Mouse (Mus musculus) bone marrow, adult 2 months (tissue): ENCODE results near the gene Pla2g4d. TPM values are rescaled to one million over a fixed set of nuclear protein-coding genes. Genes with fewer than 3 reads are reported as not detected.

Experiments used
- H3K27ac ChIP-seq: fragments of 200-500 bp; 2 replicates; pipeline ENCODE4 v1.5.1; 2012; ENCODE audit warnings: low read depth, mild to moderate bottlenecking, control low read depth, inconsistent platforms, low read length; ENCODE audit not compliant: control insufficient read depth, poor library complexity, insufficient read depth
- H3K4me1 ChIP-seq: fragments of 200-500 bp; 2 replicates; pipeline ENCODE4 v1.6.1; 2011; ENCODE audit warnings: low read length; ENCODE audit not compliant: control insufficient read depth, insufficient read depth
- H3K4me3 ChIP-seq: fragments of 200-500 bp; replicated peaks from 2 replicates; pipeline ENCODE3; 2011; ENCODE audit warnings: mild to moderate bottlenecking, low read depth, low read length, control low read depth; ENCODE audit not compliant: control insufficient read depth
- CTCF ChIP-seq: fragments of 200-500 bp; IDR thresholded peaks from 2 replicates; pipeline ENCODE4 v1.5.1; 2011; ENCODE audit warnings: low read length, control low read depth; ENCODE audit not compliant: control insufficient read depth, insufficient read depth
- POLR2A ChIP-seq: fragments of 200-500 bp; IDR thresholded peaks from 2 replicates; pipeline ENCODE4 v1.6.1; 2011; ENCODE audit warnings: low read depth, mild to moderate bottlenecking, control low read depth, low read length, borderline replicate concordance; ENCODE audit not compliant: control insufficient read depth
- WGBS: fragments of 180-500 bp; shearing (Covaris S2); methylation state at CpG from one replicate; pipeline ENCODE4 v1.1.7; 2018; 5-methylcytosine and 5-hydroxymethylcytosine counted together
- polyA plus RNA-seq: library from polyadenylated mRNA; stranded (reverse); fragments of >200 nt; gene quantifications from 2 replicates; pipeline ENCODE4 v1.2.4, GENCODE M21; 2011; ENCODE audit warnings: low replicate concordance; ENCODE audit not compliant: missing spikeins, insufficient read depth, insufficient read length

Gene Pla2g4d
- not detected in 2 replicates for polyA plus RNA-seq

DNA sequence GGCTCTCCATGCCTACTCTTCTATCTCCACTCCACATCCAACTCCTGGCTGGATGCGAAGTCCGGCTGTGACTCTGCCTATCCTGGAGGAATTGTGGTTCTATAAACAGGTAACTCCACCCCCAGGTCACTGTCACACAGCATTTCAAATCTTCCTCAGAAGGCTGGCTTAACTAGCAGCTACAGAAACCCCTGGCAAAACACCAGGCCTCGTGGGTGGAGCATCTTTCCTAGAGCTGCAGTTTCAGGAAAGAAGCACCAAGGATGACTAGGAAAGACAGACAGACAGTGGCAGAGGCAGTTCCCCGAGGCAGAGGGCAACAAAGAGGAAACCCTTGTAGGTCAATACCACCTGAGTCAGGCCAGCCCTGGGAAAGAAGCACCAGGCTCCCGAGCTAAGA is at the start of gene Pla2g4d:
TSS of gene Pla2g4d (minus strand) at position 203 of the 400 bp plus-strand sequence.
- WGBS: 57% methylated on average over 5 of the region's 5 CpGs
- H3K4me3 ChIP-seq: no peak within 1 kb of the TSS
- H3K27ac ChIP-seq: no peak within 1 kb of the TSS
- no peaks in the 10 kb centered on the region for H3K4me1 ChIP-seq
- no peak for TF ChIP-seq POLR2A

DNA sequence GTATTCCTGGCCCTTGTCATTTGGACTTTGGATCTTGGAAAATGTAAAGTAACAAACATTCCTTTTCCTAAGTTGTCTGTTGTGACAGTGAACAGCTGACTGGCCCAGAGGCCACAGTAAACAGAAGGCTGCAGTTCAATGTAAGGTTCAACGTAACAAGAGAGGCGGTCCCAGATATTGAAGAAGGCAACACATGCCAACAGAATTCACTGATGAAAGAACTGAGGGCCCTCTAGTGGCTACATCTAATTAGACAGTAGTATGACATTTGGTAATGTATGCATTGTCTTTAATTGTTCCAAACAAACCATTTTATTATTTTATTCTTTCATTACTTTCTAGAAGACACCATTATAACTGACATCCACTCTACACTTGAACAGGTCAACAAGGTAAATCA is 48.9 kb upstream of the Pla2g4d start:
- WGBS: 88% methylated on average over 2 of the region's 2 CpGs
- TF ChIP-seq CTCF: no peak
- TF ChIP-seq POLR2A: no peak
- Histone ChIP-seq H3K27ac (no peak overlapping the region), H3K4me3 (no peak overlapping the region), H3K4me1 (no peaks in the 10 kb centered on the region)

DNA sequence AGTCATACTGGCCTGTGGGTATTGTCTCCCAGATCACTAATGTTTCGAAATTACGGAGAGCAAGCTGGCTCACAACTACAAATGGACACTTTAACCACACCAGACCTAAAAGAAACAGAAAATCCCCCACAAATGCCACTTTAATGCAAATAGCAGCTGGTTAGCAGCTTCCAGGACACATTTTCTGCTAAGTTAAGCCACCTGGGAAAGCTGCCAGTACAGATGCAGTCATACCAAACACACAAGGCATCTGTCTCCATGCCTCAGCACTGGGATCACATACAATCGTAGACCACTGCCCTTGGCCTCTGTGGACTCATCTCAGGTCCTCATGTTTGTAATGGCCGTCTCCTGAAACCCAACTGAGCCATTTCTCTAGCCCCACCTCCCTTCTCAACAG is 42.6 kb upstream of the Pla2g4d start:
- H3K4me3 ChIP-seq: no peak overlapping the region
- H3K27ac ChIP-seq: no peak overlapping the region
- H3K4me1 ChIP-seq: no peaks in the 10 kb centered on the region
- TF ChIP-seq POLR2A (no peak), CTCF (no peak)
- WGBS: 88% methylated on average over 4 of the region's 4 CpGs

DNA sequence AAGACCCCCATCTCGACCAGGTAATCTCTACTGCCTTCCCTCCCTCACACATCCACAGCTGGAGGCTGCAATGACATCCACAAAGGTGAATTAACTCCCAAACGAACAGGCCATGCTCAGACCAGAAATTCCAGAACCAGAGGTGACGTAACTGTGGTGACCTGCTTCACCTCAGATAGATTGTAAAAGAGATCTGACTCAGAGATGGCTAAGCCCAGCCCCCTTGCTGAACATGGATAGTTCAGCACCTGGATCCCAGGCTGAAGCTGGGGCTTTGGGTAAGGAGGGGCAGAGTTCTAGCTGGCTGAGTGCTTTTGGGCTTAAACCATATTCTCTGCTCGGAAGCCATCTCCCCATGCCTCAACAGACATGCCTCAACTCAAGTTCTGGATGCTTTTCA is 26.1 kb upstream of the Pla2g4d start:
- Histone ChIP-seq H3K4me1 (no peaks in the 10 kb centered on the region), H3K4me3 (no peak overlapping the region), H3K27ac (no peak overlapping the region)
- 77% methylated on average over 4 of the region's 4 CpGs for WGBS
- TF ChIP-seq CTCF: no peak
- TF ChIP-seq POLR2A: no peak

DNA sequence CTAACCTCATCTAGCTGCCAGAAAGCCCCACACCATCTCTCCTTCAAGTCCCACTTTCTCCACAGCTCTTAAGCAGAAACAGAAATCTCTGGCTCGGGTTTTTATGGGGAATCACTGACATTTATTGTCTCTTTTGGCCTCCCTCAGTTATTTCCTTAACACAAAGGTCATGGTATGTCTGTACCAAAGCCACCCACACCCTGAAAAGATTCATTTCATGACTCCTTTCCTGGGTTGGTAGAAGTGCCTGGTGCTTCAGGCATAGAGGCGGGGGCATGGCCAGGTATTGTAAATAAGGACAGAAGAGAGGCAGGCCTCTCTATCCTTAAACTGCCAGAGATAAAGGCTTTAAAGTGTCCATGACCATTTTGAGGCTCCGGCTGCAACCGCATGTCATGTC is 25.5 kb upstream of the Pla2g4d start:
- 81% methylated on average over 4 of the region's 4 CpGs for WGBS
- no peaks in the 10 kb centered on the region for H3K4me1 ChIP-seq
- no peak for TF ChIP-seq CTCF
- TF ChIP-seq POLR2A: no peak
- no peak overlapping the region for H3K4me3 ChIP-seq
- no peak overlapping the region for H3K27ac ChIP-seq

DNA sequence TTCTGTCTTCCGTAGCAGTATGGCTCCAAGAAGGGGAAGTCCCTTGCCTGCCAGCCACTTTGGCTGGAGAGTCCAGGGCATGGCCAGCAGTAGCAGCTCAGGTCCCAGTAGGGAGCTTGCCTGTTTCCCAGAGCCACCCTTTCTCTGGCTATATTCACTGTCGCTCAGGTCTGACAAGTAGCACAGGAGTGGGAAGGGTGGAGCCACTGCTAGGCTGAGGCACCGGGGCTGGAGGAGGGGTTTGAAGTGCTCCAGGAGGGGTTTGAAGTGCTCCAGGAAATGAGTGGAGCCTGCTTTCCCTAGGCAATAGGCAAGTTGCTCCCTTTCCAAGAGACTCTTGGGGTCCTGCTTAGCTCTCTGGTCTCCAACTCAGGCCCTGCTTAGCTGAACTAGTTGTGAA is 25.0 kb upstream of the Pla2g4d start, which contains the start of gene Pla2g4f:
TSS of gene Pla2g4f (minus strand) at position 190 of the 400 bp plus-strand sequence.
- Histone ChIP-seq H3K4me3 (no peak within 1 kb of the TSS), H3K4me1 (no peaks in the 10 kb centered on the region), H3K27ac (no peak within 1 kb of the TSS)
- TF ChIP-seq POLR2A: no peak
- 54% methylated on average over 3 of the region's 3 CpGs for WGBS

DNA sequence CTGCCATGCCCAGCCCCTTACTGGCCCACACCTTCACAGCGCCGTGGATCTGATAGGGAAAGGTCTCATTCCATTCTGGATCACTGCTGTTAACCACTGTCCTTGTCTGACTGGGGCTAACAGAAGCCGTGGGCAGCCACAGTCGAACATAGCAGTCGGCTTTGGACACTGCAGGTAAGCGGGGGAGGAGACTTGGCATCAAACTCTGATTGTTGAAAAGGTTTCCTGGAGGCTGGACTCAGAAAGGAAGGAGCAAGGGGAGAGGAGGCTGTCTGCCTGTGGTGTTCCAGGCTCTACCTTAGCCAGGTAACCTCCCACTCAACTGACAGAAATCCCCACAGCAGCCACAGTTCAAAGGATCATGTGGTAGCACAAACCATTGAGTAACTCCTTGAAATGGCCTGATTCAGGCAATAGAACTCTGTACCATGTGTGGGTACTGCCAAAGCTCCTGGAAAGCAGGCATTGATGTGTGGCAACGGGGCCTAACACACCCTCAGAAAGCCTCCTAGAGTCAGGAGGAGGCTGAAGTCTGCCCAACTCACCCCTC is 23.4 kb upstream of the Pla2g4d start:
- TF ChIP-seq POLR2A (no peak), CTCF (no peak)
- Histone ChIP-seq H3K4me1 (no peaks in the 10 kb centered on the region), H3K27ac (no peak overlapping the region), H3K4me3 (no peak overlapping the region)
- 79% methylated on average over 7 of the region's 7 CpGs for WGBS

DNA sequence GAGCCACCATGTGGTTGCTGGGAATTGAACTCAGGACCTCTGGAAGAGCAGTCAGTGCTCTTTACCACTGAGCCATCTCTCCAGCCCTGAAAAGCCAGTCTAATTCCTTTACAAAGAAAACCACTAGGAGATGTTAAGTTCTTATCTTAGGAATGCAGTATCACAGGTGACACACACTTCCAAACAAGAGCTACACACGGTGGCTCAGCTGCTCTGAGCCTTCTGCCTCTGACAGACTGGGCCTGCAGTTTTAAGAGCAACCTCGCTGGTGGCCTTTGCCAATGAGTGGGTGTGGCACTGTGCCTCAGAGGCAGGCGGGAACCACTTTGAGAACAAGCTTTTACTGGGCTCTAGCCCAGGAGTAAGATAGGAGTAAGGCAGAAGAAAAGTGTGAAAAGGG is 15.1 kb upstream of the Pla2g4d start:
- no peaks in the 10 kb centered on the region for H3K4me1 ChIP-seq
- TF ChIP-seq CTCF (no peak), POLR2A (no peak)
- no peak overlapping the region for H3K4me3 ChIP-seq
- H3K27ac ChIP-seq: no peak overlapping the region
- 44% methylated on average over 3 of the region's 3 CpGs for WGBS

DNA sequence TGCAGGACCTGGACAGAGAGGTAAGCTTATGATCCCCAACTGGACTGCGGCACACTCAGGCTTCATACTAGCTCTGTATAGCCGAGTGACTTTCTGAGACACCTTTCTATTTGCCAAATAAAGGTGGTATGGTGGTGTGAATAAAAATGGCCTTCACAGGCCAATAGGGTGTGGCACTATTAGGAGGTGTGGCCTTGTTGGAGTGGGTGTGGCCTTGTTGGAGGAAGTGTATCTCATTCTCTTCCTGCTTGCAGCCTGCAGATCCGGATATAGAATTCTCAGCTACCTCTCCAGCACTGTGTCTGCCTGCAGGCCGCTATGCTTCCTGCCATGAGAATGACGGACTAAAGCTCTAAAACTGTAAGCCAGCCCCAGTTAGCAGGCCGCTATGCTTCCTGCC is 12.1 kb upstream of the Pla2g4d start:
- no peak overlapping the region for H3K27ac ChIP-seq
- WGBS: 93% methylated on average over 6 of the region's 6 CpGs
- H3K4me1 ChIP-seq: no peaks in the 10 kb centered on the region
- no peak for TF ChIP-seq POLR2A
- no peak for TF ChIP-seq CTCF
- H3K4me3 ChIP-seq: no peak overlapping the region
